Mouse (Mus musculus): Measurements from ENCODE around the gene Kcnj6. TPM values are rescaled to one million over a fixed set of nuclear protein-coding genes. Genes with fewer than 3 reads are reported as not detected.
"Not testable (repeated sequence)": the region's sequence is repeated elsewhere in the genome, so short reads cannot be mapped to it uniquely, and the experiment has no call there.

Gene Kcnj6
- polyA plus RNA-seq, 1 experiment from 2014 or later = 7.4 TPM

DNA sequence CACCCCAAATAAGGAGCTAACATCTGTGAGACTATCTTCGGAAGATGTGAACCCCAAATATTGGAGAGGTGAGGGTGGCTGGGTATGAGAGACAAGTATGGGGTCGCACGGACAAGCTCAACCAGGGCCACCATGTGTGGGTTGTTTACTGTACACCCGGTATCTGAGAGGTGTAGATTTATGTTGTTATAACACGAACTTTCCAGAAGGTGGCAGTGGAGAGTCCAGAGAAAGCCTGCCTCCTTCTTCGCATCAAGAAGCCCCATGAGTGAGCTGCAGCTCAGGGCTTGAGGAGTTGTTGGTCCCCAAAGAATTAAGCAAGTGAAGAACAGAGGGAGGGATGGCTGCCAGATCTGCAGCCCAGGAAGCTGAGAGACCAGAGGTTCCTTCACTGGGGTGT, 181.1 kb downstream of the Kcnj6 start:
- peak; percentile 34; the same call in 1 of the 2 replicates for ATAC-seq (ENCODE audit: low read depth)

DNA sequence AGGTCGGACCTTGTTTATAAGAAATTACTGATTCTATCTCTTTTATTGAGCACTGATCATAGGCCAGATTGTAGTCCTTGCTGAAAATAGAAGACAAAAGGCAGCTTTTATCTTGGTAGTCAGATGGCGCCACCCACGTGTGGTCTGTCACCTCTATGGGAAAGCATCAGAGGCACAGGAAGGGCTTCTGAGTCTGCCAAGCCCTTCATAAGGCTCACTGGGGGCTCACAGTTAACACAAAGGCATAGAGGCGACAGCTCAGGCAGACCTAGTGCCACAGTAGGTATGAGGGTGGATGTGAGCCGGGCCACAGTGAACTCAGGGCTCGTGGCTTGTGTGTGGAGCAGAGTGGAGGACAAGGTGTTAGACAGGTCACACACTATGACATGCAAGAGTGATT, 181.6 kb downstream of the Kcnj6 start:
- H3K4me2 ChIP-seq (ENCODE audit: low read depth, low read length) = no peak overlapping the region
- peaks cover 9% of the 10 kb centered on the region for H3K9me3 ChIP-seq (ENCODE audit: control insufficient read depth, low read length)
- no peaks in the 10 kb centered on the region for H3K27me3 ChIP-seq (ENCODE audit: control insufficient read depth, insufficient read depth, low read length)
- no peak for ATAC-seq (ENCODE audit: low read depth)
- no peak overlapping the region for H3K27ac ChIP-seq (ENCODE audit: low read depth, low read length)
- no peaks in the 10 kb centered on the region for H3K4me1 ChIP-seq (ENCODE audit: control insufficient read depth, insufficient read depth, low read length)
- no peaks in the 10 kb centered on the region for H3K36me3 ChIP-seq (ENCODE audit: control insufficient read depth, insufficient read depth, low read length)
- no peak overlapping the region for H3K9ac ChIP-seq (replicated peaks; ENCODE audit: low read depth, low read length)
- 91% methylated on average over 6 of the region's 6 CpGs for WGBS
- H3K4me3 ChIP-seq (ENCODE audit: low read depth, low read length) = no peak overlapping the region

More for the DNA sequence above, 181.1 kb downstream of the Kcnj6 start:
- Histone ChIP-seq H3K9me3 (ENCODE audit: control insufficient read depth, low read length) (peaks cover 9% of the 10 kb centered on the region), H3K9ac (replicated peaks; ENCODE audit: low read depth, low read length) (no peak overlapping the region), H3K27ac (ENCODE audit: low read depth, low read length) (no peak overlapping the region), H3K36me3 (ENCODE audit: control insufficient read depth, insufficient read depth, low read length) (no peaks in the 10 kb centered on the region), H3K4me1 (ENCODE audit: control insufficient read depth, insufficient read depth, low read length) (no peaks in the 10 kb centered on the region), H3K4me2 (ENCODE audit: low read depth, low read length) (no peak overlapping the region), H3K27me3 (ENCODE audit: control insufficient read depth, insufficient read depth, low read length) (no peaks in the 10 kb centered on the region), H3K4me3 (ENCODE audit: low read depth, low read length) (no peak overlapping the region)
- 25% methylated on average over 6 of the region's 6 CpGs for WGBS

DNA sequence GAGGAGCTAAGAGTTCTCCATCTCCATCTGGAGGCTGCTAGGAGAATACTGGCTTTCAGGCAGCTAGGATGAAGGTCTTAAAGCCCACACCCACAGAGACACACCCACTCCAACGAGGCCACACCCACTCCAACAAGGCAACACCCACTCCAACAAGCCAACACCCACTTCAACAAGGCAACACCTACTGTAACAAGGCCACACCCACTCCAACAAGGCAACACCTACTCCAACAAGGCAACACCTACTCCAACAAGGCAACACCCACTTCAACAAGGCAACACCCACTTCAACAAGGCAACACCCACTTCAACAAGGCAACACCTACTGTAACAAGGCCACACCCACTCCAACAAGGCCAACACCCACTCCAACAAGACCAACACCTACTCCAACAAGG, 188.2 kb downstream of the Kcnj6 start:
- WGBS = 17% methylated on average over 1 of the region's 1 CpGs
- not testable (repeated sequence) for H3K27ac ChIP-seq (ENCODE audit: low read depth, low read length); ATAC-seq (ENCODE audit: low read depth); H3K27me3 ChIP-seq (ENCODE audit: control insufficient read depth, insufficient read depth, low read length); H3K9me3 ChIP-seq (ENCODE audit: control insufficient read depth, low read length); H3K9ac ChIP-seq (replicated peaks; ENCODE audit: low read depth, low read length); H3K4me1 ChIP-seq (ENCODE audit: control insufficient read depth, insufficient read depth, low read length); H3K4me3 ChIP-seq (ENCODE audit: low read depth, low read length); H3K36me3 ChIP-seq (ENCODE audit: control insufficient read depth, insufficient read depth, low read length); H3K4me2 ChIP-seq (ENCODE audit: low read depth, low read length)

DNA sequence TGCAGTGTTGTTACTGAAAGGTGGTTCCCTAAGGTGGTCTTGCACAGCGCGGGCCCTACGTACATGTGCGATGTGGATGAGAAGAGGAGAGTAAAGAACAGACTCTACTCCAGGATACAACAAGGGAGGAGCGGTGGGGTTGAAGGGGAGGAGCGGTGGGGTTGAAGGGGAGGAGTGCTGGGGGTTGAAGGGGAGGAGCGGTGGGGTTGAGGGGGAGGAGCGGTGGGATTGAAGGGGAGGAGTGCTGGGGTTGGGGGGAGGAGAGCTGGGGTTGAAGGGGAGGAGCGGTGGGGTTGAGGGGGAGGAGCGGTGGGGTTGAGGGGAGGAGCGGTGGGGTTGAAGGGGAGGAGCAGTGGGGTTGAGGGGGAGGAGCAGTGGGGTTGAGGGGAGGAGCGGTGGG, 199.3 kb downstream of the Kcnj6 start:
- Histone ChIP-seq H3K4me2 (ENCODE audit: low read depth, low read length) (no peak overlapping the region), H3K27me3 (ENCODE audit: control insufficient read depth, insufficient read depth, low read length) (no peaks in the 10 kb centered on the region), H3K9ac (replicated peaks; ENCODE audit: low read depth, low read length) (no peak overlapping the region), H3K4me3 (ENCODE audit: low read depth, low read length) (no peak overlapping the region), H3K36me3 (ENCODE audit: control insufficient read depth, insufficient read depth, low read length) (no peaks in the 10 kb centered on the region), H3K27ac (ENCODE audit: low read depth, low read length) (no peak overlapping the region), H3K9me3 (ENCODE audit: control insufficient read depth, low read length) (no peaks in the 10 kb centered on the region), H3K4me1 (ENCODE audit: control insufficient read depth, insufficient read depth, low read length) (no peaks in the 10 kb centered on the region)
- 76% methylated on average over 10 of the region's 12 CpGs for WGBS
- no peak for ATAC-seq (ENCODE audit: low read depth)

DNA sequence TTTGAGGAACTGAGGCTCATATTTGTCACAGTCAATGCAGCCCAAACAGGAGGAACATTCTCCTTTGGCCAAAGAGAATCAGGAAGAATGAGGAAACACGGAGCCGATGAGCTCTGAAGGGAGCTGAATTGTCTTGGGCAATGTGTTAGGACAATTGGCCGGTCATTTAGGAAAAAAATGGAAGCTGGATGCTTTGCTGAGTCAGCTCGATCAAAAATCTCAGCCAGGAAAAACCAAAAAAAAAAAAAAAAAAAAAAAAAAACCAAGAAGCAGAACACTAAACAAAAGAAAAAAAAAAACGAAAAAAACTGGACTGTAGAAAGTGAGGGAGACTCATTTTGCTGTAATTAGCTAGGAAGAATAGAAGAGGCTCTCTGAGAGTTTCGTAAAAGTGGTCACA, 200.1 kb downstream of the Kcnj6 start:
- Histone ChIP-seq H3K9ac (replicated peaks; ENCODE audit: low read depth, low read length) (no peak overlapping the region), H3K27ac (ENCODE audit: low read depth, low read length) (no peak overlapping the region), H3K4me1 (ENCODE audit: control insufficient read depth, insufficient read depth, low read length) (no peaks in the 10 kb centered on the region), H3K36me3 (ENCODE audit: control insufficient read depth, insufficient read depth, low read length) (no peaks in the 10 kb centered on the region), H3K4me3 (ENCODE audit: low read depth, low read length) (no peak overlapping the region), H3K27me3 (ENCODE audit: control insufficient read depth, insufficient read depth, low read length) (no peaks in the 10 kb centered on the region), H3K9me3 (ENCODE audit: control insufficient read depth, low read length) (no peaks in the 10 kb centered on the region), H3K4me2 (ENCODE audit: low read depth, low read length) (no peak overlapping the region)
- WGBS = 78% methylated on average over 6 of the region's 6 CpGs
- no peak for ATAC-seq (ENCODE audit: low read depth)

DNA sequence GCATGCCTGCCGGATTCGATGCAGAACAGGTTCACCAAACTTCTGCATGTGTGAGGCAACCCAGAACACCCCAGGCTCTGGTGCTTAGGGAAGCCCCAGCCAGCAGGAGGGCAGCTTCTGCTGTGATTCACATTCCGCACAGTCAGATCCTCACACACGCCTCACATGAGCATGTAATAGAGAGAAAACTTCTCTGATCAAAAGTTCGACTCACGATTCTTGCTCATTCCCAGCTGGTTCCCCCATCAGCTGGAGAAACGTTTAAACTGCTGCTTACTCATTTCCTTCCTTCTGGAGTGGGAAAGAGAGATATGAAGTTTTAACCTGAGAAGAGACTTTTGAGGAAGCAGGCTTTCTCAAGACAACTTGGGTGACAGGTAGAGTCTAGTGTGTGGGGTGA, 204.5 kb downstream of the Kcnj6 start:
- 83% methylated on average over 7 of the region's 7 CpGs for WGBS
- H3K9ac ChIP-seq (replicated peaks; ENCODE audit: low read depth, low read length) = no peak overlapping the region
- H3K27me3 ChIP-seq (ENCODE audit: control insufficient read depth, insufficient read depth, low read length) = no peaks in the 10 kb centered on the region
- H3K4me2 ChIP-seq (ENCODE audit: low read depth, low read length) = no peak overlapping the region
- no peaks in the 10 kb centered on the region for H3K4me1 ChIP-seq (ENCODE audit: control insufficient read depth, insufficient read depth, low read length)
- H3K27ac ChIP-seq (ENCODE audit: low read depth, low read length) = no peak overlapping the region
- ATAC-seq (ENCODE audit: low read depth) = no peak
- no peak overlapping the region for H3K4me3 ChIP-seq (ENCODE audit: low read depth, low read length)
- no peaks in the 10 kb centered on the region for H3K36me3 ChIP-seq (ENCODE audit: control insufficient read depth, insufficient read depth, low read length)
- H3K9me3 ChIP-seq (ENCODE audit: control insufficient read depth, low read length) = no peaks in the 10 kb centered on the region

DNA sequence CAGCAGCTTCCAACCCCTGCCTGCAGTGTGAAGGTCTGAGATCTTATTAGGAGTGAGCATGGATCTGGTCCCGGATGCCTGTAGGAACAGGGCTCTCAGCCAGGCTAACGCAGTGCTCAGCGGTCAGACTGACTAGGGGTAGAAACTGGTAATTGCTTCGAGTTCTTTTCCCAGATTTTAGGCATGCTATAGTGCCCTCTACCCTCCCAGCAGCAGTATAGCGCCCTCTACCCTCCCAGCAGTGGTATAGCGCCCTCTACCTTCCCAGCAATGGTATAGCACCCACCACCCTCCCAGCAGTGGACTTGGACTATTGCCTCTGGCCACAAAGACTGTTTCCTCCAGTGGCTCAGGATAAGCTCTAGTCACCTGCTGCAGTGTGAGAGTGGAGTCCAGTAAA, 207.5 kb downstream of the Kcnj6 start:
- H3K27me3 ChIP-seq (ENCODE audit: control insufficient read depth, insufficient read depth, low read length) = no peaks in the 10 kb centered on the region
- ATAC-seq (ENCODE audit: low read depth) = no peak
- WGBS = 25% methylated on average over 6 of the region's 6 CpGs

DNA sequence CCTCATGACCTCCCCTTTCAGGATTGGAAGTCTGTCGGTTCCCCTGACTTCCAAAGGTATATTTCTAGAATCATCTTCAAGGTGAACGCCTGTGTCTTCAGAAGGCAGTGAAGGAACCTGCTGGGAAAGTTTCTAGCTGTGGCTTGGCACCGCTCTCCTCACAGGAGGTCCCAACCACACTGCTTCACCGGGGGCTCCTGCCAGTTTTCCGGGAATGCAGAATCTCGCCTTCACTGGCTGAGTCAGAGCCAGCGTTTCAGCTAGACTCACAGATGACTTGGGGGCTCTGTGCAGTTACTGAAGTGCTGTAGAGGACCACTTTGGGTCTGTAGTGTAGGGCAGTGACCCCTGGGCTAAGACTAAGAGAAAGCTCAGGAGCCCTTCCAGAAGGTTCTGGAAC, 208.8 kb downstream of the Kcnj6 start:
- no peak overlapping the region for H3K27ac ChIP-seq (ENCODE audit: low read depth, low read length)

More for the DNA sequence above, 207.5 kb downstream of the Kcnj6 start:
- Histone ChIP-seq H3K27ac (ENCODE audit: low read depth, low read length) (no peak overlapping the region), H3K9ac (replicated peaks; ENCODE audit: low read depth, low read length) (no peak overlapping the region), H3K4me3 (ENCODE audit: low read depth, low read length) (no peak overlapping the region), H3K9me3 (ENCODE audit: control insufficient read depth, low read length) (no peaks in the 10 kb centered on the region), H3K36me3 (ENCODE audit: control insufficient read depth, insufficient read depth, low read length) (no peaks in the 10 kb centered on the region), H3K4me2 (ENCODE audit: low read depth, low read length) (no peak overlapping the region), H3K4me1 (ENCODE audit: control insufficient read depth, insufficient read depth, low read length) (no peaks in the 10 kb centered on the region)

DNA sequence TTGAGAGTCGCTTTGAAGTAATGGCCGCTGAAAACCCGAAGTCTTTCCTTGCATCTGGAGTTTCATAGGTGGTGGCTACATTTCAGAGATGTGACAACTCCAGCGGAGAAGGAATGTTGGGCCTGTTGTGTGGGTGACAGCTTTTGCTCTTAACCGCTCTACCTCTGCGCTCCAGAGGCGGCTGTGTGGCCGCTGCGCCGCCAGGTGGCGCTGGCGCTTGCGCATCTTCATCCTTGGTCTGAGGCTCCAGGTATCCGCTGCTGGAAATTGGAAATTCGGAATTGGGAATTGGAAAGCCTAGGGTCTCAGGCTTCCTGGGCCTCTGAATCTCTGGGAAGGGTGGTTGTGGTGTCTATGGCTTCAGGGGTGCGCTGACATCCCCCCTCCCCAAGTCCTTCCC, 209.3 kb downstream of the Kcnj6 start:
- WGBS = 7% methylated on average over 16 of the region's 16 CpGs
- Histone ChIP-seq H3K27ac (ENCODE audit: low read depth, low read length) (no peak overlapping the region), H3K4me3 (ENCODE audit: low read depth, low read length) (no peak overlapping the region), H3K4me2 (ENCODE audit: low read depth, low read length) (no peak overlapping the region), H3K36me3 (ENCODE audit: control insufficient read depth, insufficient read depth, low read length) (no peaks in the 10 kb centered on the region), H3K27me3 (ENCODE audit: control insufficient read depth, insufficient read depth, low read length) (no peaks in the 10 kb centered on the region), H3K4me1 (ENCODE audit: control insufficient read depth, insufficient read depth, low read length) (no peaks in the 10 kb centered on the region), H3K9ac (replicated peaks; ENCODE audit: low read depth, low read length) (no peak overlapping the region), H3K9me3 (ENCODE audit: control insufficient read depth, low read length) (no peaks in the 10 kb centered on the region)
- ATAC-seq (ENCODE audit: low read depth) = no peak; the same call in 1 of the 2 replicates

More for the DNA sequence above, 208.8 kb downstream of the Kcnj6 start:
- ATAC-seq (ENCODE audit: low read depth) = no peak
- no peak overlapping the region for H3K4me2 ChIP-seq (ENCODE audit: low read depth, low read length)
- no peaks in the 10 kb centered on the region for H3K4me1 ChIP-seq (ENCODE audit: control insufficient read depth, insufficient read depth, low read length)
- H3K9me3 ChIP-seq (ENCODE audit: control insufficient read depth, low read length) = no peaks in the 10 kb centered on the region
- no peak overlapping the region for H3K4me3 ChIP-seq (ENCODE audit: low read depth, low read length)
- H3K9ac ChIP-seq (replicated peaks; ENCODE audit: low read depth, low read length) = no peak overlapping the region
- no peaks in the 10 kb centered on the region for H3K36me3 ChIP-seq (ENCODE audit: control insufficient read depth, insufficient read depth, low read length)
- H3K27me3 ChIP-seq (ENCODE audit: control insufficient read depth, insufficient read depth, low read length) = no peaks in the 10 kb centered on the region
- WGBS = 91% methylated on average over 7 of the region's 7 CpGs

DNA sequence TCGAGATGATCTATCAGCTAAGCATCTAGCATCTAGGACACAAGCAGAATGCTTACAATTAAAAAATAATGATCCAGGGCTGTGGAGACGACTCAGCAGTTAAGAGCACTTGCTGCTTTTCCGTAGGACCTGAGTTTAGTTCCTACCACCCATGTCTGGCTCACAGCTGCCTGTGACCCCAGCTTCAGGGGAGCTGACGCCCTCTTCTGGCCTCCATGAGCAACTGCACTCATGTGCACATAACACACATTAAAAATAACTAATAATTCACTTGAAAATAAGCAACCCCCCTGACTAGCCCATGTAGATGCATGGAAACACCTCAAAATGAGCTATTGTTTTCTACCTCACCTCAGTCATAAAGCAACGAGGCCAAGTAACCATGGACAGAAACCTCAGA, 211.6 kb downstream of the Kcnj6 start:
- Histone ChIP-seq H3K9ac (replicated peaks; ENCODE audit: low read depth, low read length) (no peak overlapping the region), H3K4me1 (ENCODE audit: control insufficient read depth, insufficient read depth, low read length) (no peaks in the 10 kb centered on the region; the same call in 1 of the 2 replicates), H3K36me3 (ENCODE audit: control insufficient read depth, insufficient read depth, low read length) (no peaks in the 10 kb centered on the region), H3K4me2 (ENCODE audit: low read depth, low read length) (no peak overlapping the region), H3K27ac (ENCODE audit: low read depth, low read length) (no peak overlapping the region), H3K27me3 (ENCODE audit: control insufficient read depth, insufficient read depth, low read length) (no peaks in the 10 kb centered on the region), H3K9me3 (ENCODE audit: control insufficient read depth, low read length) (no peaks in the 10 kb centered on the region), H3K4me3 (ENCODE audit: low read depth, low read length) (no peak overlapping the region)
- 85% methylated on average over 5 of the region's 5 CpGs for WGBS
- no peak for ATAC-seq (ENCODE audit: low read depth)
